Mouse (Mus musculus): Measurements from ENCODE around the gene Slc38a4. TPM values are rescaled to one million over a fixed set of nuclear protein-coding genes. Genes with fewer than 3 reads are reported as not detected.

Gene Slc38a4
- polyA plus RNA-seq, 1 experiment from 2014 or later = 23.9 TPM

GRCm38 (mm10) chr15:96963318-96963717 lies 92.4 kb downstream of the Slc38a4 start:
- no peak overlapping the region for H3K4me2 ChIP-seq (replicated peaks; ENCODE audit: low read depth, low read length)
- no peaks in the 10 kb centered on the region for H3K27me3 ChIP-seq (replicated peaks; ENCODE audit: insufficient read depth, low read length)
- H3K9ac ChIP-seq (replicated peaks; ENCODE audit: low read depth) = no peak overlapping the region
- ATAC-seq (no peak), DNase-seq (ENCODE audit: low spot score) (no peak)
- H3K4me3 ChIP-seq (ENCODE audit: low read depth, low read length) = no peak overlapping the region
- no peak overlapping the region for H3K27ac ChIP-seq (ENCODE audit: low read length)
- WGBS = 84% methylated on average over 8 of the region's 8 CpGs
- no peaks in the 10 kb centered on the region for H3K9me3 ChIP-seq (ENCODE audit: low read length)
- no peaks in the 10 kb centered on the region for H3K4me1 ChIP-seq (ENCODE audit: insufficient read depth, low read depth, low read length)
- TF ChIP-seq EP300 (IDR thresholded peaks at IDR 0.05) (no peak), CTCF (IDR thresholded peaks at IDR 0.05) (no peak)
- no peaks in the 10 kb centered on the region for H3K36me3 ChIP-seq (ENCODE audit: insufficient read depth, low read length)

GRCm38 (mm10) chr15:96960343-96960742 lies 95.4 kb downstream of the Slc38a4 start:
- H3K9me3 ChIP-seq (ENCODE audit: low read length) = no peaks in the 10 kb centered on the region
- H3K9ac ChIP-seq (replicated peaks; ENCODE audit: low read depth) = no peak overlapping the region
- no peaks in the 10 kb centered on the region for H3K36me3 ChIP-seq (ENCODE audit: insufficient read depth, low read length)
- no peak for TF ChIP-seq EP300 (IDR thresholded peaks at IDR 0.05)
- no peak for TF ChIP-seq CTCF (IDR thresholded peaks at IDR 0.05)
- DNase-seq (ENCODE audit: low spot score) = peak; percentile 49
- H3K27ac ChIP-seq (ENCODE audit: low read length) = no peak overlapping the region
- H3K27me3 ChIP-seq (replicated peaks; ENCODE audit: insufficient read depth, low read length) = no peaks in the 10 kb centered on the region
- no peak overlapping the region for H3K4me3 ChIP-seq (ENCODE audit: low read depth, low read length)
- H3K4me2 ChIP-seq (replicated peaks; ENCODE audit: low read depth, low read length) = no peak overlapping the region
- no peaks in the 10 kb centered on the region for H3K4me1 ChIP-seq (ENCODE audit: insufficient read depth, low read depth, low read length)
- ATAC-seq = peak; percentile 59
- 77% methylated on average over 11 of the region's 11 CpGs for WGBS

- TF ChIP-seq EP300 (IDR thresholded peaks at IDR 0.05) = no peak
- TF ChIP-seq CTCF (IDR thresholded peaks at IDR 0.05) = no peak
- H3K4me3 ChIP-seq (ENCODE audit: low read depth, low read length) = no peak overlapping the region
- ATAC-seq (no peak), DNase-seq (ENCODE audit: low spot score) (no peak)
- H3K9me3 ChIP-seq (ENCODE audit: low read length) = no peaks in the 10 kb centered on the region
- H3K9ac ChIP-seq (replicated peaks; ENCODE audit: low read depth) = no peak overlapping the region
- H3K27ac ChIP-seq (ENCODE audit: low read length) = no peak overlapping the region
- H3K27me3 ChIP-seq (replicated peaks; ENCODE audit: insufficient read depth, low read length) = no peaks in the 10 kb centered on the region
- 61% methylated on average over 2 of the region's 2 CpGs for WGBS
- H3K36me3 ChIP-seq (ENCODE audit: insufficient read depth, low read length) = no peaks in the 10 kb centered on the region
- no peak overlapping the region for H3K4me2 ChIP-seq (replicated peaks; ENCODE audit: low read depth, low read length)
- no peaks in the 10 kb centered on the region for H3K4me1 ChIP-seq (ENCODE audit: insufficient read depth, low read depth, low read length)
These were observed 96.5 kb downstream of the Slc38a4 start for GRCm38 (mm10) chr15:96959247-96959646.

GRCm38 (mm10) chr15:96956699-96957098 lies 99.1 kb downstream of the Slc38a4 start:
- Histone ChIP-seq H3K36me3 (ENCODE audit: insufficient read depth, low read length) (no peaks in the 10 kb centered on the region), H3K4me3 (ENCODE audit: low read depth, low read length) (no peak overlapping the region), H3K4me1 (ENCODE audit: insufficient read depth, low read depth, low read length) (no peaks in the 10 kb centered on the region), H3K9ac (replicated peaks; ENCODE audit: low read depth) (no peak overlapping the region), H3K27me3 (replicated peaks; ENCODE audit: insufficient read depth, low read length) (no peaks in the 10 kb centered on the region), H3K4me2 (replicated peaks; ENCODE audit: low read depth, low read length) (no peak overlapping the region), H3K27ac (ENCODE audit: low read length) (no peak overlapping the region), H3K9me3 (ENCODE audit: low read length) (no peaks in the 10 kb centered on the region)
- TF ChIP-seq CTCF (IDR thresholded peaks at IDR 0.05) (no peak), EP300 (IDR thresholded peaks at IDR 0.05) (no peak)
- no peak for ATAC-seq
- DNase-seq (ENCODE audit: low spot score) = no peak
- WGBS = 51% methylated on average over 3 of the region's 3 CpGs

- 72% methylated on average over 6 of the region's 6 CpGs for WGBS
- H3K4me1 ChIP-seq (ENCODE audit: insufficient read depth, low read depth, low read length) = no peaks in the 10 kb centered on the region
- no peaks in the 10 kb centered on the region for H3K9me3 ChIP-seq (ENCODE audit: low read length)
- no peak for DNase-seq (ENCODE audit: low spot score)
- no peaks in the 10 kb centered on the region for H3K36me3 ChIP-seq (ENCODE audit: insufficient read depth, low read length)
- H3K27ac ChIP-seq (ENCODE audit: low read length) = no peak overlapping the region
- no peak overlapping the region for H3K4me2 ChIP-seq (replicated peaks; ENCODE audit: low read depth, low read length)
- no peak for ATAC-seq
- no peaks in the 10 kb centered on the region for H3K27me3 ChIP-seq (replicated peaks; ENCODE audit: insufficient read depth, low read length)
- no peak overlapping the region for H3K4me3 ChIP-seq (ENCODE audit: low read depth, low read length)
- H3K9ac ChIP-seq (replicated peaks; ENCODE audit: low read depth) = no peak overlapping the region
- TF ChIP-seq EP300 (IDR thresholded peaks at IDR 0.05) (no peak), CTCF (IDR thresholded peaks at IDR 0.05) (no peak)
These were observed 101.4 kb downstream of the Slc38a4 start for GRCm38 (mm10) chr15:96954389-96954788.

- Histone ChIP-seq H3K4me2 (replicated peaks; ENCODE audit: low read depth, low read length) (peak overlapping the region; percentile 47), H3K27me3 (replicated peaks; ENCODE audit: insufficient read depth, low read length) (no peaks in the 10 kb centered on the region), H3K4me3 (ENCODE audit: low read depth, low read length) (peak overlapping the region; percentile 6; the same call in 1 of the 2 replicates), H3K9ac (replicated peaks; ENCODE audit: low read depth) (no peak overlapping the region), H3K36me3 (ENCODE audit: insufficient read depth, low read length) (no peaks in the 10 kb centered on the region), H3K9me3 (ENCODE audit: low read length) (no peaks in the 10 kb centered on the region), H3K4me1 (ENCODE audit: insufficient read depth, low read depth, low read length) (no peaks in the 10 kb centered on the region), H3K27ac (ENCODE audit: low read length) (no peak overlapping the region)
- TF ChIP-seq EP300 (IDR thresholded peaks at IDR 0.05) = no peak
- no peak for TF ChIP-seq CTCF (IDR thresholded peaks at IDR 0.05)
- DNase-seq (ENCODE audit: low spot score) (no peak), ATAC-seq (no peak)
- 26% methylated on average over 16 of the region's 16 CpGs for WGBS
These were observed 101.9 kb downstream of the Slc38a4 start for GRCm38 (mm10) chr15:96953938-96954238.
